Mouse (Mus musculus) CD4-positive helper T cell, adult 2 months (primary cell): ENCODE data around the gene Tmem63c.

Experiments
- DNase-seq: peaks from one replicate; pipeline ENCODE4 v3.0.0-alpha.2; 2012; ENCODE audit warnings: low read depth, missing footprints, low spot score

The Tmem63c gene

GRCm38 (mm10) chr12:87000840-87001176, 20.3 kb upstream of the Tmem63c start:
- no peak for DNase-seq

DNA sequence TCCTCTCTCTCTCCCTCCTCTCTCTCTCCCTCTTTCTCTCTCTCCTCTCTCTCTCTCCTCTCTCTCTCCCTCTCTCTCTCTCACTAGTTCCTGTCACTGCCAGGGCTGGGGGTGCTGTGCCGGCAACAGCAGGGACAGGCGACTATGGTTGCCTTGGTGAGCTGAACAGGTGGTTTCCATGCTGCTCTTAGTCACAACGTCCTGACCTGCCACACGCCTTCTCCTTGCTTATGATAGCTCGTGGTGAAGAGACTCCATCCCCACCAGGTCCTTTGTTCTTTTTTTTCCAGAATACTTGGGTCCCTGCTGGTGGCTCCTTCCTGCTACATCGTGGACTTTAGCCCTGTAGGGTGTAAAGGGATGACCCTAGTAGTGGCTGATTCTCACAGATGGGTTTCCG, 18.9 kb upstream of the Tmem63c start:
- DNase-seq = no peak

- no peak for DNase-seq
These were observed 18.3 kb upstream of the Tmem63c start for GRCm38 (mm10) chr12:87002815-87003214.

DNA sequence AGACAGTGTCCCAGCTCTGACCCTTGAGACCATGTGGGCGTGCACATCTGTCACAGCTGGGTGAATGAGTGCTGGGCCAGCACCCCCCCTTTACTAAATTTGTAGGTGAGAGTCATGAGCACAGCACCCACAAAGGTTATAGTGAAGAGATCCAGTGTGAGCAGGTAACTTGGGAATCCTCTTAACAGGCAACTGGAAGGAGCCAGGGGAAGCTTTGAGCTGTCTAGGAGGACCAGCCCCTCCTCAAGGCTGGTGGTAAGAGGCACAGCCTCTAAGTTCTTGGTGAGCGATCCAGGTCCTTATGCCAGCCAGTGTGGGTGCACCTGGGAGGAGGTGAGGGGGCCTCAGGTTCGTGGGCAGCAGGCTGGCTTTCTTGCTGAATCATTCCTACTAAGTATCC, 17.5 kb upstream of the Tmem63c start:
- no peak for DNase-seq

DNA sequence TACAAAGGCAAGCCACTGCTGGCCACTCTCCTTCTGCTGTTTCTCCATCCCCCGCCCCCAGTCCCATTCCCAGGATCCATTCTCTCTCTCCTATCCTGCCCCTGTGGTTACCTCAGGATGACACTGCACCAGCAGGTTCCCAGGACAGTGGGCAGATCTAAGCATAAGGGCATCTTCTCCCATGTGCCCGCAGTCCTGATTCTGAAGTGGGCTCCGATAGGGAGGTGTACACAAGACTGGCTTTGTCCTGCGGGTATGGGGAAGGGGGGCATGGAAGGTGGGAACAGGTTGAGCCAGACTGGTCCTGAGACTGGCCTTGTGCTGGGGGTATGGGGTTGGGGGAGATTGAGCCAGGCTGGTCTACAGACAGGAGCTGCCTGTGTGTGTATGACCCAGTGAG, 16.5 kb upstream of the Tmem63c start:
- DNase-seq = no peak

DNA sequence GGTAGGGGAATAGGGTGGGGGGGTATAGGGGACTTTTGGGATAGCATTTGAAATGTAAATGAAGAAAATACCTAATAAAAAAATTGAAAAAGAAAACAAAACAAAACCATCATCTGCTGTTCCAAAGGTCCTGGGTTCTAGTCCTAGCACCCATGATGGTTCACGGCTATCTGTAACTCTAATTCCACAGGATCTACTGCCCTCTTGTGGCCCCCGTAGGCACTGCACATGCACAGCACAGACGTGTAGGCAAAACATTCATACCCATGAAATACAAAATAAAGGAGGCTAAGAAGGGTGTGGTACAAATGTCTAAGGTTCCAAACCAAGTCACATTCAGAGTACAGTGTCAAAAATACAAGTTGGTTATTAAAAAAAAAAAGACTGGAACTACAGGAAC, 4.1 kb upstream of the Tmem63c start:
- peak; percentile 17 for DNase-seq

DNA sequence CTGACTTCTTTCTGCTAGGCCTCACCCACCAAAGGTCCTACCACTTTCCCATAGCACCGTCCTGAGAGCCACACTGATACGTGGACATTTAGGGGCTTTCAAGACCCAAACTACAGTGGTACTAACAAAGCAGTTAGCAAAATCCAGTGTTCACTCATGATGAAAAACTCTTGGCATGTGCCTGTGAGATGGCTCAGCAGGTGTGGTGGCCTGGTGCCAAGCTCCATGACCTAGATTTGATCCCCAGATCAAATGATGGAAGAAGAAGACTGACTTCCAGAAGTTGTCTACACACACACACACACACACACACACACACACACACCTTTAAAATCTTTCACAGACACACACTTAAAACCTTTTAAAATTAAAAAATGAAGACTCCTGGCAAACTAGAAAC, 2.4 kb upstream of the Tmem63c start:
- no peak for DNase-seq

- no peak for DNase-seq
These were observed 866 bp downstream of the Tmem63c start for GRCm38 (mm10) chr12:87022006-87022405.

DNA sequence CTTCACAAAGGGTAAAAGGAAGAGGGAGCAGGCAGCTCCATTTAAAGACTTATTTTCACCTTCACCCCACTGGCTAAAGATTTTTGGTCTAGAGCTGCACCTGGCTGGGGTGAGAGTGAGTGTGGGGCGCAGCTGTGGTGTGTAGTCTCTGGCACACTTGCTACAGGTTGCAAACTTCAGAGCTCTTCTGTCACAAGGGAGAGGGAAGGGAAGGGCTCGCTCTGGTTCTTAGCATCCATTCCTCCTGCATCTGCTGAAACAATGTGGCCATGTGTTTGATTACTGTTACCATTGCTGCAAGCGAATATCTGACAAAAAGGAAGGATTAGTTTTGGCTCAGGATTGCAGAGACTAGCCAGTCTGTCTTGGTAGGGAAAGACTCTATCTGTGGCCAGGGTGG, 2.3 kb downstream of the Tmem63c start:
- DNase-seq = no peak

DNA sequence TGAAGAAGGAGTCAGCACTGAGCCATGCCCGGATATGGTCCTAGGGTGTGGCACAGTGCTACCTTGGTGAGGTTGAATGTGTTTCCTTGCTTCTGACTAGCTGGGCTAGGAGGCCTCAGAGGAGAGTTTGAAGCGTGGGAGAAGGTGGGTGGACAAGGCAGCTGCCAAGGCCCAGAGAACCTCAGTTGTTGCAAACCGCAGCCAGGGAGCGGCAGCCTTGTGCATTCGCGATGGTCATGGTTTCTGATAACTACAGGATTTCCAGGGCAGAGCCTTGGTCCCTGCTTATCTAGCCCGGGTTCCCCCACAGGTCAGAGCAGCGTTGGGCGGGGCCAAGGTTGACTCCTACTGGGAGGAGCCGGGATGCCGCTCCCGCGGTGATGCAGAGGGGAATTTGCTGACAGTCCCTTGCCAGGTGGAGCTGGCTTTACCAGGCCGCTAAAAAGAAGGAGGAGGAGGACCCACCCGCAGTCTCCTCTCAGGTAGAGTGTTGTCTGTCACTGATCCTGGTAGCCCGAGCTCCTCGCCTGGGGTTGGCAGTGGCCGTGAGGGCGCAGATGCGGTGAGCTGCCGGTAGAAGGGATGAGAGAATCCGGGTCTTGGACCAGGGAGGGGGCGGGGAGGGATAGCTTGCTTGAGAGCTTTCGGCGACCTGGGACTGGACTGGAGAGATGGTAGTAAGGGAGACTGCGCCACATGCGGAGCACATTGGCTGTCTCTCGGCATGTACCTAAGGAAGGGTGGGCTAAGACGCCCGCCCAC, 5.2 kb downstream of the Tmem63c start:
- peak; percentile 11 for DNase-seq

- DNase-seq = no peak
These were observed 5.7 kb downstream of the Tmem63c start for GRCm38 (mm10) chr12:87026871-87027240.

GRCm38 (mm10) chr12:87027391-87027790, 6.3 kb downstream of the Tmem63c start:
- DNase-seq = no peak

DNA sequence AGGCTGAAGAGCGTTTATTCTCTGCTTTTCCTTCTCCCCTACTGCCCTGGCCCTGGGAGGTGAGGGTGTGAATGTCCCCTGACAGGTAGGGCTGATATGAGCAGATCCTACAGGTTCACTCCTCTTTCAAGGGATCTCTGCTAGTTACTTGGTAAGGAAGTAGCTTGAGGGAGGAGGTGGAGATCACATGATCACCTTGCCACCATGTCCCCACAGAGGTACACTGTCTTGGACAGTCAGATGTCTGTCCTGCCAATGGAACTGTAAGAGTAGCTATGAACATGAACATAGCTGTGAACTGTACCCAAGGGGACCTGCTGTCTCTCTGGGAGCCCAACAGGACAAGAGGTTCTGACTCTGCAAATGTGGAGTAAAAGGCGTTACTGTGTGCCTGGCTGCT, 6.9 kb downstream of the Tmem63c start:
- no peak for DNase-seq

DNA sequence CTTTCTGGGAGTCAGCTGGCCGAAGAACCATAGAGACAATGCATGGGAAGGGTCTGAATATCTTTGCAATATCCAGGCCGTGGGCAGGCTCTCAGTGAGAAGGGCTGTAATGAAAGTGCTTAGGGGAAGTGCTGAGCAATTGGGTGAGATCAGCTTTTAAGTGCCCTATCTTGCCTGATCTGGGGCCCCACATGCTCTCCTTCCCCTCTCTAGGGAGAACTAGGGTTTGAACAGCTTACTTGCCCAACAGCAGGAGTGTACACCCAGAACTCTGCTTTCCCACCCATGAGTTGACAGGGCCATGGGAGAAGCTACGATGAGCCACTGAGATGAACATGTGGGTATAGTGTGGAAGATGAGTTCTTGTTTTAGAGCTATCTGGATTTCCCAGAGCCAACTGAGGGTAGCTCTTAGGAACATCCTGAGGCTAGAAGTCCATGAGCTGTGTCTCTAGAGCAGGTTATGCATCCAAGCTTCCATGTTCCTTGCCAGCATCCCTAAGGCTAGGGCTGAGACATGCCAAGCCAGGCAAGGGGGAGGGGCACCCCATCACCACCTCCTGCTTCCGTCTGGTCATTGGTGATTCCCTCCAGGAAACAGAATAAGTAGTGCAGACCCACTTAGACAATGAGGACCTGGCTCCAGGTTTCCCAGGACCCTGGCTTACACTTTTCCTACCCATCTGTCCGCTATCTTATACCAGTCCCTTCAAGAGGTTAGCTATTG, 8.3 kb downstream of the Tmem63c start:
- DNase-seq = no peak

- no peak for DNase-seq
These were observed 10.1 kb downstream of the Tmem63c start for GRCm38 (mm10) chr12:87031163-87031763.

DNA sequence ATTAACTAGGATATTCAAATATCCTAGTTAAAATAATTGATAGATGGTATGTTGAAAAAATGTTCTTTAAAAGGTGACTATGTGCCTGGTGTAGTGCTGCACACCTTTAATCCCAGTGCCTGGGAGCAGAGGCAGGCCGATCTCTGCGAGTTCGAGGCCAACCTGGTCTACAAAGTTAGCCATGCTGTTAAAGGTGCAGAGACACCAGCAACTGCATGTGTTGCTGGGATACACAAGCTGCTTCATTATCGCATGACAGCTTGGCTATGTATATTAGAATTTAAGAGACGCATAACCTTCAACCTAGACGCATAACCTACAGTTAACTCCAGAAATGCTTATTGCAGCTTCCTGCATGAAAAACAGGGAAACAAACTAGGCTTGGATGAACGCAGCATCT, 15.5 kb downstream of the Tmem63c start:
- DNase-seq = no peak

GRCm38 (mm10) chr12:87040166-87040565, 19.0 kb downstream of the Tmem63c start:
- DNase-seq = no peak

- no peak for DNase-seq
These were observed 19.7 kb downstream of the Tmem63c start for GRCm38 (mm10) chr12:87040857-87041256.

DNA sequence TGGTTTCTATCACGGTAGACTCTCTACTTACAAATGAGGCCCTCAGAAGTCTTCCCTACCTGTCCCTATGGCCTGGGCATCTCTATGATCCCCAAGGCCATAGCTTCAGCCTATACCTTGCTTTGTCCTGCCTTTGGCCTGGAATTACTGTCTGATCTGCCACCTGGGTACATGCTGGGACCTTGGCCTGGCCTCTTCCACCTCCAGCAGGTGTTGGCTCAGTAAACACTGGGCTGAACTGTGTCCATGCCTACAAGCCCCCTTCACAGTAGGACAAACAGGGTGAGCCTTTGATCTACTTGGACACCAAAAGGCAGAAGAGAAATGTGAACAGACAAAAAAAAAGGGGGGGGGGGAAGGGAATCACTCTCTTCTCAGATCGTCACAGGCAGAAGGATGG, 21.3 kb downstream of the Tmem63c start:
- DNase-seq = no peak

- DNase-seq = no peak
These were observed 22.1 kb downstream of the Tmem63c start for GRCm38 (mm10) chr12:87043221-87043620.

DNA sequence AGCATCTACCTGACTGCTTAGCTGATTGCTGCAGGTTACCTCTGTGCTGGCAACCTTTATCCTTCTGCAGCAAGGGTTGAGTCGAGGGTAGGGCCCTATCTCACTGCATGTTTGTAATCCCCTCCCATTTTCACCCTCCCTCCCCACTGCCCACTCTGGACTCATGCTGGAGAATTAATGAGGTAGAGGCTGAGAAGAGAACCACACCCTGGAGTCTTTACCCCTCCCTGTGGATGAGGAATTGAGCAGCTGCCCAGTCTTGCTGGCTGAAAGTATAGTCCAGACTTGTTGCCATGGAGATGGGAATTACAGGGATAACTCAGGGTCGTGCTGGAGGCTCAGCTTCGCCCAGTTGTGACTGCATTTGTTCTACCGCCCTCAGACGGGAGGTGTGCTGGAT, 23.6 kb downstream of the Tmem63c start:
- DNase-seq = no peak

GRCm38 (mm10) chr12:87047536-87047935, 26.4 kb downstream of the Tmem63c start:
- no peak for DNase-seq
